Mouse (Mus musculus) olfactory bulb, adult 2 months (tissue): ENCODE measurements around the gene Tmem150a.

Experiments
- CTCF ChIP-seq: fragments of 200-500 bp; IDR thresholded peaks from 2 replicates; pipeline ENCODE4 v1.5.1; 2012; ENCODE audit warnings: low read depth, mild to moderate bottlenecking, low read length, moderate library complexity; ENCODE audit not compliant: insufficient read depth
- POLR2A ChIP-seq: fragments of 200-500 bp; IDR thresholded peaks from 2 replicates; pipeline ENCODE4 v1.6.1; 2012; ENCODE audit warnings: mild to moderate bottlenecking, low read depth, low read length, moderate library complexity; ENCODE audit not compliant: insufficient read depth

DNA sequence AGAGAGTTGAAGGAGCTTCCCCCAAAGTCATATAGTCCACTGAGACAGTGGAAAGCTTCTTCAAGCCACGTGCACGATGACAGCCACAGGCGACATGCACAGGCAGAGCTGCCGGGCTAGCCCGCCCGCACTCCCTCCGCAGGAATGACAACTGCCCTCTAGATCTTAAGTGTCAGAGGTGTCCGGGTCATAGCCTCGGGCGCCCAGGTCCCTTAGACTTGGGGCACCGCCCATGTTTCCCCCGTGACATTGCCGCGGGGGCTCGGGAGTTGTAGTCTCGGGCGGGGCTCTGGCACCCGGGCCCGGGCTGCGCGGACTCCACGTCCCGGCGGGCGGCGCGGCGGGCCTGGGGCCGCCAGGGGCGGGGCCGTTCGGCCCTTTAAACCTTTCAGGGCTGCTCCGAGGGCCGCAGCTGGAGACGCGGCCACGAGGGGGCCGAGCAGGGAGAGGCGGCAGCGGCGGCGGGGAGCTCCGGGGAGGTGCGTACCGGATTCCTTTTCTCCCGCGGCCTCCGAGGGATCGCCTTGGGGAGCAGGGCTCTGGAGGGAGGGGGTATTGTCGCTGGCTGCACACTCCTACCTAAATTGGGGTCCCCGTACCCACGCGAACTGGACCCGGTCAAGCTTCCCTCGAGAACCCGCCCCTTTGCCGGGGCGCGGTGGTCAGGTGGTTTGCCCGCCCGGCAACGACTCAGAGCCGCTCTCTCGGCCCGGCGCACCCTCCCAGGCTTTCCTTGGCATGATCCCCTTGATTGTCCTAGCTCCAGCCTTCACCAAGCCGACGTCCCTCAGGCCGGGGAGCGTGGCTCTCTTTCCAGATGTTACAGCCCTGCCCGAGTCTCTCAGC lies at the start of gene Tmem150a:
- TF ChIP-seq POLR2A (no peak), CTCF (no peak; the same call in 1 of the 2 replicates)
